Mouse (Mus musculus) MN1 (cell line): ENCODE data around the gene Zfpm1.

ENCODE experiments used
- DNase-seq: peaks from one replicate; pipeline ENCODE4 v3.0.0-alpha.2; 2016; ENCODE audit warnings: low spot score

Gene Zfpm1

DNA sequence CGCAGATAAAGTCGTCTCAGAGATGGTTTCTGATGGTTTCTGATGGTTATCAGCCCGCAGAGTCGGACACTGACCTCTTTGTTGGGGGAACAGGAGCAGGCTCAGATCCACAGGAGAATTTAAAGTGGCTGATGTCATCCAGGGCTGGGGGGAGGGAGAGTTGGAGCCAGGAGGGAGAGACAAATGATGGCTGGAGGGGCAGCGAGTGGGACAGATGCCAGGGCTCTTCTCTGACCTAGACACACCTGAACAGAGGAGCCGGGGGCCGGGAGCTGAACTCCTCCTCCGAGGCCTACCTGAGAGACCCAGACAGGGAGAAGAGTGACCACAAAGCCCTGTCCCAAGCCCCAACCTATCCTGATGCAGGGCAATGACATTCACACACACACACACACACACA lies 47.1 kb downstream of the Zfpm1 start:
- peak; percentile 47 for DNase-seq

DNA sequence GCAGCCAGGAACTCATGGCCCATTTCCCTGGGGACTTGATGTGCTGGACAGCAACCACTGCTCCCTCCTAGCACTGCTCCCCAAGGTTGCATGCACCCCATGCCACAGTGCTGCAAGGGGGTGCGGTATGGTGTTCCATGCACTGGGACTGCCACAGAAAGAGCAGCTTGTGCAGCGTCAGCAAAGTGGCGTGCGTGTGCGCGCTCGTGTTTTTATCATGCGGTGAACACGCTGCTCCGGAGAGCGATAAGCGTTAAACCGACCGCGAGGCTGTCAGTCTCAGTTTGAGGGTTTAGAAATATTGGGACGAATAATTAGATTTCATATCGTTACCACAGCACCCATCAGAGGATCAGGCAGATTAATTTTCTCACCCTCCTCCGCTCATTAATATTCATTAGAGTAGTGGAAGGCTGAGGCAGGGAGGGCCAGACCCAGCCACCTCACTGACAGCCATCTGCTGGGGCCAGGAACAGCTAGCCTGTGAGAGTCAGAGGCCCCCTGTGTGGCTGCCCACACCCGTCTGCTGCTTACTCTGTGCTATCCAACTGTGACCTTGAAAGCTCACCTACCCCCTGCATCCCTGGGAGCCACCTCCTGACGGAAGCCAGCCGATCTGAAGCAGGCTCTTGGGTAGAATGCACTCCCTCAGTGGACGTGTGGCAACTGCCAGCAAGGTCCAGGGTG lies 47.8 kb downstream of the Zfpm1 start:
- DNase-seq, result peak; percentile 53

DNA sequence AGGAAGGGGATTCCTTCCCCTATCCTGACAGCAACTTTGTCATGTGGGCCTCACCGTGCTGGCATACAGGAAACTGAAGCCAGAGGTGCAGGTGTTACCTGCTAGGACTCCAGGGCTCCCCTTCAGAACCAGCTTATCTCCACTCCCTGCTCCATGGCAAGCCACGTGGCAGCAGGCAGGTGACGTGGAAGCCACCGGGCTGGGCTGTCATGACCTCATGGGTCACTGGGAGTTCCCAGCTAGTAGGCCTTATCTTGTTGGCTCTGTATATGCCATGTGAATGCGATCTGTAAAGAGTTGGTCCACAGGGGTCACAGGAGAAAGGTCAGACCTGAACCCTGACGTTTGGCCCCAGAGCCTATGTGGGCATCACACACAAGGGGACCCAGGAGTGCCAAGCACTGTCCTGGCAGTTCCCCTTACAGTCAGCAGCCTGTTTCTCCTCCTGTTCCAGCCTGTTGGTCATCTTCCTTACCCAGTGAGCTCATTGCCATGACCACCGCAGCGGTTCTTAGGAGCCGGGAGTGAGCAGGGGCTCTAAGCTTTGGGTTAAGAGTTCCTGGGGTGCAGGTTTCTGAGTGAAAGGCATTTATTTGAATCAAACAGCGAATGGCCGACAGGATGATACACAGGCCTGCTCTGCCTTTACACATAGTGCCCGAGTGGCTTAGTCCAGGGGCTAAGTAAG lies 48.6 kb downstream of the Zfpm1 start:
- DNase-seq, result no peak

DNA sequence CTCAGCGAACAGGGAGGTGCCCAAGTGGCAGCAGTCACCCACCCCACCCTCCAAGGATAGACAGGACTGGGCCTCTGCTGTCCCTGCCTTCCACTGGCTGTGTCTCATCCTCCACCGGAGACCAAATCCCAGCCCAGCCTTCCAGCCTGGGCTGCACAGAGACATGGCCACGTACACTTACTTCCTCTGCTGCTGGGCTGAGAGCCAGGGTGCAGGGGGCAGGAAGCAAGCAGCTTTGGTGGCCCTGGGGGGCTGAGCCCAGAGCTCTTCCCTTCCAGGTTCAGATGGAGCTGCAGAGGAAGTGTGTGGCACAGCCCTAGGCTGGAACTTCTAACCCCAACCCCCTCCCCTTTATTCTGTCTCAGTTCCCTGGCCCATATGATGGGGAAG lies 49.2 kb downstream of the Zfpm1 start:
- no peak for DNase-seq

DNA sequence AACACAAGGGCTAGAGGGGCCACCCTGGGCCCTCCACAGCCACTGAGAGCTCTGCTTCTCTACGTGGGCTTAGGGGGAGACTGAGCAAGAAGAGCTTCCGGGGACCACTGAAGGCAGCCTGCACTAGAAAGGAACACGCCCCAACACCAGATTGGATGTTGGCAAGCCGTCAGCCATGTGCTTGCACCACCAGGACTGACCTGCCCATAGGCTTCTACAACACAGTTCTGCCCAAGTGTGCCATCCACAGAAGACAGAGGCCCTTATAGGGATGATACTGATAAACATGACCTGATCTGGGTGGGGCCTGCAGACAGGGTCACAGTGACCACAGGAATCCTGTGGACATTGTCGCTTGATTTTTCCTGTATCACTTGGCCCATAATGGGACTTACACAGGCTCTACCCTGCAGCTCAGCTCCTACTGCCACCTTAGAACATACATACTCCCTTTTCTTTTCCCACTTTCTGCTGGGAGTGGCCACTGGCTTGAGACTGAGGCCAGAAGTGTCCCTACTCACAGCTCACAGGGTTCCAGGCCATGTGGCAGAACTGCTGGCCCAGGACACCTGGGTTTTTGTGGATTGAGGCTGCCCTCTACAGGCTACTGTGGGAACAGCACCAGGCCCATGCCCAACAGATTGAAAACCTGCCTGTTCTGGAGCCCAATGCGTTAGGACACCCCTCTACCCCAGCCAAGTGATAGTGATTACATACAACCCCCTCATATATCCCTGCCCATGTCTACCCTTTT lies 51.0 kb downstream of the Zfpm1 start:
- peak; percentile 92 for DNase-seq

DNA sequence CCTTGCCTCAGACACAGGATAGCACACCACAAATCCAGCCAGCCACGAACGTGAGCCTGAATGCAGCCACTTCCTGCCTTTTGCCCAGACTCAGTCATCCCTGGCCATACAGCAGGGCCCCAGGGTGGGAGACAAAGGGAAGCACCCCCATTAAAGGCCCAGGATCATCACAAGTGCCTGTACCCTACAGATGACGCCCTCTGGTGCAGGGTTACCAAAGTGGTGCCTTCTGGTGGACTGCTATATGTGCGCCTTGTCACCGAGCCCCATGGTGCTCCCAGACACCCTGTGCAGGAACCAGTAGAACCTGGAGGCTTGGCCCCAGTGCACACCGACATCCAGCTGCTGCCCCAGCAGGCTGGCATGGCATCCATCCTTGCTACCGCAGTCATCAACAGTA lies 51.6 kb downstream of the Zfpm1 start:
- DNase-seq, result no peak

DNA sequence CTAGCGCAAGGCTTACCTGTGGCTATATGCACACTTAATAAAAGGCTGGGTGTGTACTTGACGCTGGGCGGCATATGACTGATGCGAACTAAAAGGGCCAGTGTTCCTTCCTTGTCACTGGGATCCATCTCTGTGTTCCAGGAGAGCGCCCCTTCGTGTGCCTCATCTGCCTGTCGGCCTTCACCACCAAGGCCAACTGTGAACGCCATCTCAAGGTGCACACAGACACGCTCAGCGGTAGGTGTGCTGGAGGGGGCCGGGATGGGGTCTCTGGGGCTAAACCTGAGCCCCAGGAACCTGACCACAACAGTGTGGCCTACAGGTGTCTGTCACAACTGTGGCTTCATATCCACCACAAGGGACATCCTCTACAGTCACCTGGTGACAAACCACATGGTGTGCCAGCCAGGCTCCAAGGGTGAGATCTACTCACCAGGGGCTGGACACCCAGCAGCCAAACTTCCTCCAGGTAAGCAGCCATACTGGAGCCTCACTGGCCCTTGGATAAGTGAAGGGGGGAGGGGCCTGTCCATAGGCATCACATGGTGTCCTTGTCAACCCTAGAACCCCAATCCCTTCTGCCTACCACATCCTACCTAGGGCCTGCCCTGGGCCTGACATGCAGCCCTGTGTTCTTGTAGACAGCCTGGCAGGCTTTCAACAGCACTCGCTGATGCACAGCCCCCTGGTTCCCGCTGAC lies 53.0 kb downstream of the Zfpm1 start:
- DNase-seq, result no peak

DNA sequence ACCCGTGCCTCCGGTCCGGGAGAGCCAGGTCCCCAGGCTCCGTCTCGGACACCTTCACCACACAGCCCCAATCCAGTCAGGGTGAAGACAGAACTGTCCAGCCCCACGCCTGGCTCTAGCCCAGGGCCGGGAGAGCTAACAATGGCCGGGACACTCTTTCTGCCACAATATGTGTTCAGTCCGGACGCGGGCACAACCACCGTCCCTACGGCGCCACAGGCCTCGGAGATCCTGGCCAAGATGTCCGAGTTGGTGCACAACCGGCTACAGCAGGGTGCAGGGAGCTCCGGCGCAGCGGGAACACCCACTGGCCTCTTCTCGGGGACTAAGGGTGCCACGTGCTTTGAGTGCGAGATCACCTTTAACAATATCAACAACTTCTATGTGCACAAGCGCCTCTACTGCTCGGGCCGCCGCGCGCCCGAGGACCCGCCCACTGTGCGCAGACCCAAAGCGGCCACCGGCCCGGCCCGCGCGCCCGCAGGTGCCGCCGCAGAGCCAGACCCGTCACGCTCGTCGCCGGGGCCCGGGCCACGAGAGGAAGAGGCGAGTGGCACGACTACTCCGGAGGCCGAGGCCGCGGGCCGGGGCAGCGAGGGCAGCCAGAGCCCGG lies 53.8 kb downstream of the Zfpm1 start:
- no peak for DNase-seq

DNA sequence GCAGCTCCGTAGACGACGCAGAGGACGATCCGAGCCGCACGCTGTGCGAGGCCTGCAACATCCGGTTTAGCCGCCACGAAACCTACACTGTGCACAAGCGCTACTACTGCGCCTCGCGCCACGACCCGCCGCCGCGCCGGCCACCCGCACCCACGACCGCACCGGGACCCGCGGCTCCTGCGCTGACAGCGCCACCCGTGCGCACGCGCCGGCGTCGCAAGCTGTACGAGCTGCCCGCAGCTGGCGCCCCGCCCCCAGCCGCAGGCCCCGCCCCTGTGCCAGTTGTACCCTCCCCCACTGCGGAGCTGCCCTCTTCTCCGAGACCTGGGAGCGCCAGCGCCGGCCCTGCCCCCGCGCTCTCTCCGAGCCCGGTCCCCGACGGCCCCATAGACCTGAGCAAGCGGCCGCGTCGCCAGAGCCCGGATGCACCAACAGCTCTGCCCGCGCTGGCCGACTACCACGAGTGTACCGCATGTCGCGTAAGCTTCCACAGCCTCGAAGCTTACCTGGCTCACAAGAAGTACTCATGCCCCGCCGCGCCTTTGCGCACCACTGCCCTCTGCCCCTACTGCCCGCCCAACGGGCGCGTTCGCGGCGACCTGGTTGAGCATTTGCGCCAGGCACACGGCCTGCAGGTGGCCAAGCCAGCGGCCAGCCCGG lies 54.4 kb downstream of the Zfpm1 start:
- DNase-seq, result no peak

DNA sequence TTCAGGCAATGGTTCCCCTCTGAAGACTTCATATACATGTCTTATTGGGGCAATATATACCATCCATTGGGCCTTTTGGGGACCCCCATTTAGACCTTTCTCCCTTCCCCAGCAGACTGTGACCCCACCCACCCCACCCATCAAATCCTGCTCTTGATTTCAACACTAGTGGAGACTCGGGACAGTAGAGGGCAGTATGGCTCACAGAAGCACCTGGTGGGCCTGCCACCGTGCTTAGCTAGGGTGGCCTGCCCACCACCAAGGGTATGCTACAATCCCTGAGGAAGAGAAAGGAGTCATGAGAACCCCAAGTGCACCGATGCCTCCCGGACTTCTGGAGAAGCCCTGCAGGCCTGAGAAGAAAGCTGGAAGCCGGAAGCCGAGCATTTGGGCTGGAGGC lies 56.9 kb downstream of the Zfpm1 start:
- DNase-seq, result no peak

DNA sequence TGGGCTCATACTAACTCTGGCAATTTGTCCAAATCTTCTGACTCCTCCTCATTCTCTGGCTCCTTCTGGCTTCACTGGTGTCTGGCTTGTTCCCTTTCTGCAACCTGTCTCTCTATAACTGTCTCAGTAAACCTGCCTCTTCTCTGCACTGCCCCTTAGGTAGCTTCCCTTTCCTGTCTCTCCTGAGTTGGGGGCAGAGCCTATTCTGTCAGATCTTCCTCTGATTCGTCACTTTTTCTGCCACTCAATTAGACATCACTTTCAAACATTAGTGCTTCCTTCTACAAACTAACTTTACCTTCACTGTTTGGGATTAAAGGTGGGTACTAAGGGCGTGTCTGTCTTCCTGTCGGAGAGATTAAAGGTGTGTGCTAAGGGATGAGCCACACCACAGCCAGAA lies 58.8 kb downstream of the Zfpm1 start:
- no peak for DNase-seq

DNA sequence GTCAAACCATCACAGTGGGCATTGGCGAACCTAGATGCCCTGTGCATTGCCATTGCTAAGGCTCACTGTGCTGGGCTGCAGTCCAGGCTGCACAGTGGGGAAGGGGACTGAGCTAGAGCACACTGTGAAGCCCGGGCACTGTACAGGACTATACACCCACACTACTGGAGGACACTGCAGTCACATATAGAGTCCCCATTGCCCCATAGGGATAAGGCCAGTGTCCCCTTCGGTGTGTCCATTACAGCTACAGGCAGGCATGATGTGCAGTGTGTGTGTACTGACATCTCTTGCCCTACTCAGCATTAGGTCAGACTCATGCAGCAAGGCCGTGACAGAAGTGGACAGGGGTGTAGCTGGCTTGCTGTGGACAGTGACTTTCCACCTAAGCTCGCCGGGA lies 59.8 kb downstream of the Zfpm1 start:
- DNase-seq, result no peak

DNA sequence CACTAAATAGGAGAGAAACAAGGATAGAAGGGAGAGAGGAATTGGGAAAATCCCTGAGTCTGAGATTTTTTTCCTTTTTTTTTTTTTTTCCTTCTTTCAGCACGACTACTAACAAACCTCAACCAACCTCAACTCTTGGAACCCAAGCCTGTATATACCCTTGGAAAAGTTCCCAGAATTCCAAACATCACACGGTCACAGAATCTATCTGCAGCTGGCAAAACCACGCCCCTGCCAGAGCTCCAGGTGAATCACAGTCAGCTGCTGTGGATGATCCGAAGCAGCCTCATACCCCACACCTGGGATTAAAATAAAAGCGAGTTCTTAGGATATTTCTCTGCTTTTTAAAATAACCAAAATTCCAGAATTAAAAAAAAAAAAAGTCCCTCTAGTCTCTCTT lies 60.4 kb downstream of the Zfpm1 start:
- peak; percentile 84 for DNase-seq

DNA sequence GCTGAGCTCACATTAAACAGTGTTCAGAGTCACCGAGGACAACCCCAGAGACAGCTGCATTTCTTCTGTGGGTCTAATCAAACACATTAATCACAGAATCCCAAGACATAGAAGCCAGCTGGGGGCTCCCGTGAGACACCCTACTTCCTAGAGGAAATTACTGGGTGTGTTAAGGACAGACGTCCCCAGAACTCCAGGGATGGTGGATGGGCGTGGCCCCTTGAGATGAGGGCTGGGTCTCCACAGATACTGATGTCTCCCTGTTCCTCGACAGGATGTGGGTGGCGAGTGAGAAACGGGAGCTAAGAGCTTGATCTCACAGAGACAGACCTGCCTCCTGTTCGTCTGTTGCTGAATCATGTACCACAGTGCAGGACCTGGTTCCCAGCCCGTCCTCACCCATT lies 60.9 kb downstream of the Zfpm1 start:
- DNase-seq, result peak; percentile 80

DNA sequence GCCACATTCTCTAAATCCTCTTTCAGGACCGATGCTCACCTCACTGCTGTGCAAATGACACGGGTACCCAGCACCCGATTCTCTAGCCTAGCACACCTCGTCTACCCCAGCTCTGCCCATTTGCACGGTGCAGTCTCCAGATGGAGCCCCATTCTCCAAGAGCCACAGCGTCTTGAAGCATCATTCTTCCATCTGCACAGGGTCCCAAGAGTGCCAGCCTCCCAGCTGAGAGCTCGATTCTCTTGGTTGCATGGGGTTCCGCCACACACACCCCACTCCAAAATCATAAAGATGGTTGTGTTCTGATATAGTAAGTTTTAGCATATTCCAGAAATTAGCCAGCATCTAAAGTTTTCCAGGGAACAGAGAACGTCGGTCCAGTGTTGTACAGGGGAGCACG lies 61.4 kb downstream of the Zfpm1 start:
- no peak for DNase-seq

DNA sequence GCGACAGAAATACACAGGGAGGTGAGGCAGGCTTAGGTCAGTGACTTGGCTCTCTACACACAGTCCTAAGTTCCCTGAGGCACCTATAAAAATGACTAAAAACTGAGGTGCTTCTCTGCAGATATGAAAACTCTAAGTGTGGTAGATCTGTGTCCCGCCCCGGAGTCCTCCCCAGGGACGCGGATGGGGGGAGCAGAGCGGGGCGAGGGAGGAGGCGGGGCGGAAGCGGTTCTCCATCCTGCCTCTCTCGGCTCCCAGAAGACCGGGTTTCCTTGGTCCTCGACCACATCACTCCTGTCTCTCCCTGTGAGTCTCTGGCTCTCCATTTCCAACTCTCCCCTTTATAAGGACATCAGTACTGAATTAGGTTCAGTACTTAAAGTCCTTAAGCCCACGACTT lies 61.8 kb downstream of the Zfpm1 start:
- DNase-seq, result peak; percentile 86

DNA sequence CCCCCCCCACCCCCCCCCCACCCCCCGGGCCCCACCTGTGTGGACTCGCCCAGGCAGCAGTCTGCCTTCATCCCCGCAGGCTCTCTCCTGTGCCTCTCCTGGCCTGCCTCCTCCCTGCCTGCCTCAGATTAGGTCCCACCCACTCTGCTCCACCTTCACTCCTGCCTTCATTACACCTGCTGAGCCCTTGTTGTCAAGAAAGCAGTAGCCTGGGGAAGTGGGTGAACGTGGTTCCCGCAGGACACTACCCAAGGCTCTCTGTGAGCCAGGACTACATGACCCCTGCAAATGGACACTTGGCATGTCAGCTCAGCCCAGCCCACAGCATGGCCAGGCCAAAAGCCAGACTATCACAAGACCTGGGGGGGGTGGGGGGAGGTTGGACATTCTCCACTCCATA lies 62.3 kb downstream of the Zfpm1 start:
- DNase-seq, result peak; percentile 44

DNA sequence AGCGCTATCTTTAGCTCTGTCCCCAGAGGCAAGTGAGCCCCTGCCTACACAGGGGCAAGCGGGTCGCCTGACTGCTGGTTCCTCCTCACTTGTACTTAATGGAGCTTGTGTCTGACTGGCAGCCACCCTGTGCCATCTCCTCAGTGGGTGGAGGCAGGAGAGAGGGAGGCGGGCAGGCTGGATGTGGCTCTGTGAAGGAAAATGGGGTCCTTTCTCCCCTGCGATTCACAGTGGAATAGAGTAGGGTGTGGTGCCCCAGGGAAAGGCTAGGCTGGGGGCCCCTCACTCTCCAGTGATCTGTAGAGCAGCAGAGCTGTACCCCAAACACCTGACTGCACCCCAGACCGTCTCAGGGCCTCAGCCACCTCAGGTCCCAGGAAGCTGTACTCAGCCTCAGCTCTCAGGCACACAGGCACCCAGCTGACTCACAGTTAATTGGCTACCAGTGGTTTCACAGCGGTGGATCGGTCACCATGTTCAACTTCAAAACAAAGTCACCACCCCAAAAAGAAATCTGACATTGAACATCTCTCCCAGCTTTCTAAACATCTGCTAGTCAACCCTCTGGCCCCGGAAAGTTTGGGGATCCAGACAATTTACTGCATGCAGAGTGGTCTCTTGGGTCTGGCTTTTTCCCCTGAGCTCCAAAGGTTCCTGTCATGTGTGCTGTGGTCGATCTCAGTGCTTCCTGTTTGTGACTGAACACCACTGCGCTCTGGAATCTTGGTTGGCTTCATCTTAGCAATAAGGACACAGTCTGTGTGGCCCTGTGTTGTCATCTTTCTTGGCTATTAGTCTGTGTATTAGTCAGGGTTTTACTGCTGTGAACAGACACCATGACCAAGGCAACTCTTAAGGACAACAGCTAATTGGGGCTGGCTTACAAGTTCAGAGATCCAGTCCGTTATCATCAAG lies 63.5 kb downstream of the Zfpm1 start:
- DNase-seq, result no peak

DNA sequence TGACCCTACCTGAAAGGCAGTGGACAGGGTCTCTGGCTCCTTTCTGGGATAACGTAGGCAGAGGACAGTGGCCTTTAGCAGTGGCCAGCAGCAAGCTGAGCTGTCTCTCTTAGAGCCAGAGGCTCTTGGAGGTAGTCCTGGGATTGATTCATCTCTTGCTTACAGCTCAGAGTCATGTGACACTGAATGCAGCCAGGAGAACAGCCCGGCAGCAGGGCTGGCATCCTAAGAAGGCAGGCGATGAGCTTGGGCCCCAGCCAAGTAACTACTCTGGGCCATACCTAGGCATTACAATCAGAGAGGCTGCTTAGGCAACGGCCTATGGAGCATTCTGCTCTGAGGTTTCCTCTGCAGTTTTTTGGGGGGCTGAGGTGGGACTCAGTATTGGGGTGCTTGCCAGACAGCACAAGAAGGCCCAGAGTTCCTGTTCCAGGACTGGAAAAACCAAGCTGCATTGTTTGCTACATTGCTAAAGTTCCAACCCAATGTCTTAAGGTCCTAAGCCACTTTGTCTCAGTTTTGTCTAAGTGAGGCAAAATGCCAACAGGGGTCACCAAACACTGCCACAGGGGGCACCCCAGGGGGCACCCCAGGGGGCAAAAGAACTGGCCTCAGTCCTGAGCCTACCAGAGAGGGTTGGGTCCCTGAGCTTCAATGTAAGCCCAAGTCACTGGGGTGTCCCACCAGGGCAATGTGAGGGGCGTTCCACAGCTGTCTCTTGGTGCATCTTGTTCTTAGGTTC lies 66.0 kb downstream of the Zfpm1 start:
- DNase-seq, result peak; percentile 93
